Mouse (Mus musculus) cortical plate, adult 2 months (tissue): ENCODE results near the gene Ifi206. TPM values are rescaled to one million over a fixed set of nuclear protein-coding genes. Genes with fewer than 3 reads are reported as not detected.
"Not testable (repeated sequence)": the region's sequence is repeated elsewhere in the genome, so short reads cannot be mapped to it uniquely, and the experiment has no call there.

Experiments
- H3K27ac ChIP-seq: fragments of 200-500 bp; 2 replicates; pipeline ENCODE4 v1.5.1; 2012; ENCODE audit warnings: low read length, control low read depth, inconsistent platforms; ENCODE audit not compliant: insufficient read depth
- H3K4me1 ChIP-seq: fragments of 200-500 bp; 2 replicates; pipeline ENCODE4 v1.6.1; 2011; ENCODE audit warnings: low read length; ENCODE audit not compliant: control insufficient read depth, insufficient read depth
- H3K4me3 ChIP-seq: fragments of 200-500 bp; 2 replicates; pipeline ENCODE4 v1.5.1; 2011; ENCODE audit warnings: mild to moderate bottlenecking, low read length, control low read depth; ENCODE audit not compliant: insufficient read depth
- CTCF ChIP-seq: fragments of 200-500 bp; IDR thresholded peaks from 2 replicates; pipeline ENCODE4 v1.5.1; 2011; ENCODE audit warnings: mild to moderate bottlenecking, control low read depth, low read length; ENCODE audit not compliant: insufficient read depth; ENCODE audit errors: extremely low read depth
- POLR2A ChIP-seq: fragments of 200-500 bp; IDR thresholded peaks from 2 replicates; pipeline ENCODE4 v1.6.1; 2011; ENCODE audit warnings: mild to moderate bottlenecking, low read length, control low read depth; ENCODE audit not compliant: insufficient read depth; ENCODE audit errors: extremely low read depth
- polyA plus RNA-seq: library from polyadenylated mRNA; depleted of rRNA; stranded (reverse); fragments of >200 nt; gene quantifications from 2 replicates; pipeline ENCODE4 v1.2.3, GENCODE M21; 2012; rRNA removed

The Ifi206 gene
- polyA plus RNA-seq = 0.06 and 0.08 TPM in 2 replicates

DNA sequence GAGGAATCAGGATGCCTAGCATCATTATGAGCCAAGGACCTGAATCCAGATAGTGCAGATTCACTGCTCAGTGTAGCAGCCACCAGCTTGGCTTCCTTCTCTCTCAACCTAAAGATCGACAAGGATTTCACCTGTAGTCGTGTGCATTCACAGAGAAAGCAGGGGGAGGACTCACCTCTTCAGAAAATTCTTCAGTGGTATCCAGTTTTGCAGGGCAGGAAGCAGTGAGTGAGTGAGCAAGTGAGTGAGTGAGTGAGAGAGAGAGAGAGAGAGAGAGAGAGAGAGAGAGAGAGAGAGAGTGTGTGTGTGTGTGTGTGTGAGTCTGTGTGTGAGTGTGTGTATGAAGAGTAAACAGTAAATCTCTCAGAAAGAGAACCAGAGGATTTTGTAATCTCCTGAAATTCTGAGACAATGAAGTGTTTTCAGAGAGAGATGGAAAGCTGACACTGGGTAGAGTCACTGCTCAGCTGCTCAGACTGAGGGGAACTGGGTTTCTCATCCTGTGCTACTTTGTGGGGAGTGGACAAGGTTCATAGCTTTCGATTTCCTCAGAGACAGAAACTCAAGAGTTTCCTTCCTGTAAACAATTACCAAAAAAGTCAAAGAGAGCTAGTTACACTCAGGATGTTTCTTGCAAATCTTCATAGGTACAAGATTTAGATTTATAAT is at the start of gene Ifi206:
Ifi206 (minus strand) TSS at position 230 of the 669 bp plus-strand sequence.
- not testable (repeated sequence) for H3K4me3 ChIP-seq

DNA sequence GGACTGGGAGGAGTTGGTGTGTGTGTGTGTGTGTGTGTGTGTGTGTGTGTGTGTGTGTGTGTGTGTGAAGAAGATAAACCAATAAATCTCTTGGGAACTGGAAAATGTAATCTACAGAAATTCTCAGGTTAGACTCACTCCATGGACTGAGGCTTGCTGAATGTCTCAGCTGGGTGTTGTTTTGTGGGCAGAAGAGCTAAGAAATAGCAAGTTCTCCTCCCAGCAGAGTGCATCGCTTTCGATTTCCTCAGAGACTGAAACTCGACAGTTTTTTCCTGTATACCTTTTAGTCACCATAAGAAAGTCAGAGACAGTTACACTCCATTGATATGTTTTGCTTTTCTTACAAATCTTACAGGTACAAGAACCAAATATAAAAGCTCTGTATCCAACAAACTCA is 45.0 kb upstream of the Ifi206 start, which contains the start of gene Ifi214:
Ifi214 (minus strand) TSS at position 167 of the 400 bp plus-strand sequence.
- H3K4me3 ChIP-seq, H3K4me1 ChIP-seq, H3K27ac ChIP-seq: not testable (repeated sequence)

More for the DNA sequence above, at the start of gene Ifi206:
- not testable (repeated sequence) for H3K27ac ChIP-seq, H3K4me1 ChIP-seq

DNA sequence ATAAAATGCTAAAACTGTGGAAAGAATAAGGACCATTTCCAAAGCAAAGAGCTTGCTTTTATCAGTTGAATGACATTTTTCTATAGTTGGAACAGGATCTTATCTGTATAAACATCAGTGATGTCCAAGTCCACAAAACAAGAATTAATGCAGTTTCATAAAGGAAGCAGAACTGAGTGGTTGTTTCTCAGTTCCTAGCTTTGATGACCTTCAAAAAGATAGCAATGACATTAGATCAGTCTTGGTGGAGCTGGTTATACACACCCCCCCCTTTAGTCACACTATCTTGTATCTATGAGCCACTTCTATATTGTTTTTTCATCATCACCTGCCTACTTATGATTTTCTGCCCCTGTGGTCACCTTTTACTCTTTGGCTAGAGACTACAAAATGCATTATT is 30.6 kb upstream of the Ifi206 start:
- TF ChIP-seq POLR2A = no peak
- no peak for TF ChIP-seq CTCF
- H3K4me1 ChIP-seq = no peaks in the 10 kb centered on the region
- no peak overlapping the region for H3K27ac ChIP-seq
- no peak overlapping the region for H3K4me3 ChIP-seq

DNA sequence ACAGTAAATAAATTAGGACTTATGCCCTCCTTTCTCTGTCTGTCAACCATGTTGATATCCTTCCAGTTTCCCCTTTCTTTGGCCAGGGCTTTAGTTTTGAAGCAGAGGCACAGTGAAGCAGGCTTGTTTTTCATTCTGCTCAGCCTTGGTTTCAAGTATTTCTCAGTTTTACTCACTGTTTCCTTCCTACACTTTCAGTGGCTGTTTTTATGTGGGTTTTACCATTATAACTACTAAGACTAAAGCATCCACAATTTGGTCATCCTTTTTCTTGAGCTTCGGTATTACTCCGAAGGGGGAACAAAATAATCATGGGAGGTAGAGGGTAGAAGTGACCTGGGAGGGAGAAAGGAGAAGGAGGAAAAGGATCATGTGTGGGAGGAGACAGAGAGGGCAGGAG is 19.8 kb upstream of the Ifi206 start:
- not testable (repeated sequence) for H3K4me3 ChIP-seq, H3K4me1 ChIP-seq, H3K27ac ChIP-seq

DNA sequence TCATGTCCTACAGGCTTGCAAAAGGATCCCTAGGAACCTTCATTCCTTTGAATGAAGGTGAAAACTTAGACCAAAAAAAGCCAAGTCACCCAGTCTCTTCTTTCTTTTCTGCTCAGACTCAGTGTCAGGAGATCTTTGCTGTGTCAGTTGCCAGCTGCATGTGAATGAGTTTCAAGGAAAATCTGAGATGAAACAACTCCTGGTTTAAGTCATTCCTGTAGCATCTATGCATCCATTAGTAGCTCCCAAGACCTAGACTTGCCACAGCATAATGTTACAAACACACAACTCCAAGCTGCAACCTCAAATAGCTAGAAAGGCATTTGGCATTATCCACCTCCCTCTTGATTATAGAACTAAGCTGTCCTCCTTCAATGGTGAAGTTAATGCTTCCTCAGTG is 642 bp upstream of the Ifi206 start:
- H3K4me3 ChIP-seq, H3K27ac ChIP-seq, H3K4me1 ChIP-seq: not testable (repeated sequence)

DNA sequence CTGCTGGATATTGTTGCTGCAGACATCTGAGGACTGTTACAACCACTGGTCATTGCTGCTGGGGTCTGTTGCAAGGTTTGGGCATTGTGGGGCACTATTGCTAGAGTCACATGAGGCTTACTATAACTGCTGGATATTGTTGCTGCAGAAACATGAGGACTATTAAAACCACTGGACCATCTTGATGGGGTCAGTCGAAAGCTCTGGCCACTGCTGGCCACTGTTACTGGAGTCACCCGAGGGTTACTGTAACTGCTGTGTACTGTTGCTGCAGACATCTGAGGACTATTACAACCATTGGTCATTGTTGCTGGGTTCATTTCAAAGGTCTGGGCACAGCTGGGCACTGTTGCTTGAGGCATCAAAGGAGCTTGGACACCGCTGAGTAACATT is 9.7 kb downstream of the Ifi206 start:
- not testable (repeated sequence) for H3K27ac ChIP-seq, H3K4me3 ChIP-seq, H3K4me1 ChIP-seq

DNA sequence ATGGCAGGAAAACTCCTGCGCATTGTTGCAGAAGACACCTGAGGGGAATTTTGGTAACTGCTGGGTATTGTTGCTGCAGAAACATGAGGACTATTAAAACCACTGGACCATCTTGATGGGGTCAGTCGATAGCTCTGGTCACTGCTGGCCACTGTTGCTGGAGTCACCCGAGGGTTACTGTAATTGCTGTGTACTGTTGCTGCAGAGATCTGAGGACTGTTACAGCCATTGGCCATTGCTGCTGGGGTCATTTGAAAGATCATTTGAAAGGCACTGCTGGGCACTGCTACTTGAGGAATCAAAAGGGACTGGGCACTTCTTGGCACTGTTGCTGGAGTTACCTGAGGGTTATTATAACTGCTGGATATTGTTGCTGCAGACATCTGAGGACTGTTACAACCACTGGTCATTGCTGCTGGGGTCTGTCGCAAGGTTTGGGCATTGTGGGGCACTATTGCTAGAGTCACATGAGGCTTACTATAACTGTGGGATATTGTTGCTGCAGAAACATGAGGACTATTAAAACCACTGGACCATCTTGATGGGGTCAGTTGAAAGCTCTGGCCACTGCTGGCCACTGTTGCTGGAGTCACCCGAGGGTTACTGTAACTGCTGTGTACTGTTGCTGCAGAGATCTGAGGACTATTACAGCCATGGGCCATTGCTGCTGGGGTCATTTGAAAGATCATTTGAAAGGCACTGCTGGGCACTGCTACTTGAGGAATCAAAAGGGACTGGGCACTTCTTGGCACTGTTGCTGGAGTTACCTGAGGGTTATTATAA is 10.3 kb downstream of the Ifi206 start:
- H3K4me1 ChIP-seq, H3K4me3 ChIP-seq, H3K27ac ChIP-seq: not testable (repeated sequence)

DNA sequence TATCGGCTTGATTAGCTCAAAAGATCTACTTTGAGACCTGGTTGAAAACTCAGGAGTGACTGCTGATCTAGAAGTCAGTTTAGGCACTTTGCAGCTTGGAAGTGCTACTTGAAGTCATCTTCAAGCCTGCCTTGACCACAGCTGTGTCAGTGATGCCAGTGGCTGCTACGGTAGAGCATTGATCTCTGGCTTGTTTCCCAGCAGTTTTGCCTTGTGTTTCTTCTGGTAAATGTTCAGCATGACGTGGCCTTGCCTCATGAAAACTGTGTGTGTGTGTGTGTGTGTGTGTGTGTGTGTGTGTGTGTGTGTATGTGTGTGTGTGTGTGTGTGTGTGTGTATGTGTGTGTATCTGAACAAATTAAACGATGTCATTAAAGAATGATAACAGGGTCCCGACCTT is 34.1 kb downstream of the Ifi206 start:
- no peak overlapping the region for H3K27ac ChIP-seq

DNA sequence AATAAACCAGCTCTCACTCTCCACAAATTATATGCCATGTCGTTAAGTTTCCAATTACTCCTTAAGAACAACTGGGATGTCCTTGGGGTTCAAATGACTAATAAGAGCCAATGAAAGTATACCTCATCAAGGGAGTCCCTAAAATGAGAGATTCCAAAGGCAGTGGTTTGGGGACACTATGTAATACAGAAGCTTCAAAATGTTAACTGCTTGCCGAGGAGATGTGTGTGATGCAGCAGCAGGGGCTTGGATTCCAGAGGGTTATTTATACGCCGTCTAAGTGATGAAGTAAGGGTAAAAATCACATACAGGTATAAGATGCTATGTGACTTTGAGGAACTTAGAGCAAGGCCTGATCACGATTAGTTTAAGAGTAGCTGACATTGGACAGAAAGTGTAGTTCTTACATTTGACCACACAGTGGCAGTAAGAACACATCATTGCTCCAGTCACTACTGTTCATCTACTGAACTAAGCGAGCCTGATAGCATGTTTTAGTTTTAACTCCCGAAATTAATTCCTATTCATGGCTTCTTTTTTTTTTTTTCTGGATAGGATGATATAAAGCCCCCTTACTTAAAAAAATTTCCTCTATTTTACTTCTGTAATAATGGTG is 34.6 kb downstream of the Ifi206 start:
- no peak for TF ChIP-seq POLR2A
- peak; percentile 52 for TF ChIP-seq CTCF
- Histone ChIP-seq H3K27ac (no peak overlapping the region), H3K4me3 (no peak overlapping the region), H3K4me1 (no peaks in the 10 kb centered on the region)

More for the DNA sequence above, 34.1 kb downstream of the Ifi206 start:
- Histone ChIP-seq H3K4me1 (no peaks in the 10 kb centered on the region), H3K4me3 (no peak overlapping the region)
- no peak for TF ChIP-seq POLR2A
- TF ChIP-seq CTCF = no peak

DNA sequence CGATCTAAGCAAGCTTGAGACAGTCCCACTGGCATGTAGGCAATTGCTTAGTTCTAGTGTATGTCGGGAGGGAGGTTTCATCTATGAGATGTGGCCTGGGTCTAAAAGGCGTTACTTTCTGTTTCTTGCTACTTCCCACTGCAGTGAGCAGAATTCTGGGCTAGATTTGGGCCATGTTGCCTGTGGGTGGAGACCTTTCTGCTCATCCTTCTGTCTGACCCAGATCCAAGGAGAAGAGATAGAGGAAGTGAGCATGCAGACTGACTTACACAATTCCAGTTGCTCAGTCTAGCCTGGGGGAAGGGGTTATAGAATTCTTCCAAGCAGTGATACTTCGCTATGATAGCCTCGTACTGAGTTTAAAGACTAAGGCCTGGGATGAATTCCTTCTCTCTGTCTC is 39.2 kb downstream of the Ifi206 start:
- Histone ChIP-seq H3K4me1 (no peaks in the 10 kb centered on the region), H3K27ac (no peak overlapping the region)
- no peak for TF ChIP-seq CTCF
- no peak for TF ChIP-seq POLR2A

DNA sequence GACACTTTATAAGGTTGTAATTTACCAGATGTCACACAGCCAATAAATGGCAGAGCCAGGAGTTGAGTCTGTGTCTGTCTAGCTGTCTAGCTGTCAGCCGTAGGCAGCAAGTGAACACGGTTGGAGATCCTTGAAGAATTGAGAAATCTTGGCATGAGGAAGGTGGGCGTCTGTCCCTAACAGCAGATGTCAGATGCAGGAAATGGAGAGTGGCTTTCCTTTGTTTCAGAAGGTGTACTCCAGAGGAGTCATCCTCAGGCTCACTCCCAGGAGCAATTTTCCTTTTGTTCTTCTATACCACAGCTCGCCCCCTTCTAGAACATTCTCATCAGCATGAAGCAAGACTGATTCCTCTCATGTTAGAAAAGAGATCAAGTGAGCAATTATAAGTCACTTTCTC is 40.2 kb downstream of the Ifi206 start:
- H3K4me1 ChIP-seq = no peaks in the 10 kb centered on the region
- TF ChIP-seq CTCF (no peak), POLR2A (no peak)
- no peak overlapping the region for H3K27ac ChIP-seq
- H3K4me3 ChIP-seq = no peak overlapping the region

More for the DNA sequence above, 39.2 kb downstream of the Ifi206 start:
- no peak overlapping the region for H3K4me3 ChIP-seq
